Mouse (Mus musculus) forebrain, postnatal 0 days (tissue): ENCODE measurements around the gene Cdsn. TPM values are rescaled to one million over a fixed set of nuclear protein-coding genes. Genes with fewer than 3 reads are reported as not detected.

ENCODE experiments used
- ATAC-seq: fragments of 200-750 bp; cut with Nextera tagmentation; 2 replicates; pipeline ENCODE4 v1.8.0; 2017; ENCODE audit warnings: mild to moderate bottlenecking, moderate library complexity
- DNase-seq: peaks from one replicate; pipeline ENCODE4 v3.0.0-alpha.2; 2015
- H3K27ac ChIP-seq: fragments of 300-500 bp; sonication (generic); 2 replicates; pipeline ENCODE4 v1.5.1; 2014; ENCODE audit warnings: low read depth, mild to moderate bottlenecking, antibody characterized with exemption, low read length, moderate library complexity, mixed read lengths
- H3K27me3 ChIP-seq: fragments of 300-500 bp; sonication (generic); 2 replicates; pipeline ENCODE4 v1.6.1; 2014; ENCODE audit warnings: mild to moderate bottlenecking, low read length, mixed read lengths; ENCODE audit not compliant: insufficient read depth
- H3K36me3 ChIP-seq: fragments of 300-500 bp; sonication (generic); 2 replicates; pipeline ENCODE4 v1.6.1; 2014; ENCODE audit warnings: mild to moderate bottlenecking, moderate library complexity; ENCODE audit not compliant: insufficient read depth
- H3K4me1 ChIP-seq: fragments of 300-500 bp; sonication (generic); 2 replicates; pipeline ENCODE4 v1.6.1; 2014; ENCODE audit warnings: antibody characterized with exemption; ENCODE audit not compliant: insufficient read depth
- H3K4me2 ChIP-seq: fragments of 300-500 bp; sonication (generic); 2 replicates; pipeline ENCODE4 v1.6.1; 2014; ENCODE audit warnings: low read depth, mild to moderate bottlenecking, moderate library complexity
- H3K4me3 ChIP-seq: fragments of 300-500 bp; sonication (generic); 2 replicates; pipeline ENCODE4 v1.5.1; 2014; ENCODE audit warnings: low read depth, low read length, mixed read lengths
- H3K9ac ChIP-seq: fragments of 300-500 bp; sonication (generic); 2 replicates; pipeline ENCODE4 v1.6.1; 2014; ENCODE audit warnings: mild to moderate bottlenecking
- H3K9me3 ChIP-seq: fragments of 300-500 bp; sonication (generic); 2 replicates; pipeline ENCODE4 v1.6.1; 2016; ENCODE audit warnings: low read length
- CTCF ChIP-seq: sonication (generic); IDR thresholded peaks from 2 replicates; pipeline ENCODE4 v1.5.1; 2016; ENCODE audit warnings: antibody characterized with exemption, control low read depth, low read depth
- WGBS: fragments of 180-500 bp; shearing (Covaris S2); extraction: QIAGEN DNeasy Blood & Tissue Kit; methylation state at CpG from one replicate; pipeline ENCODE4 v1.1.7; 2014; 5-methylcytosine and 5-hydroxymethylcytosine counted together
- polyA plus RNA-seq: library from polyadenylated mRNA; unstranded; fragments of >200 nt; fragmentation: Nextera tagmentation; extraction: Ambion mirVana; gene quantifications from 2 replicates; pipeline ENCODE4 v1.2.1, GENCODE M21; 2015
- total RNA-seq: library from RNA; depleted of rRNA; stranded (reverse); fragments of >200 nt; gene quantifications from 2 replicates; pipeline ENCODE4 v1.2.3, GENCODE M21; 2014; rRNA removed

Cdsn gene
- total and polyA plus RNA-seq, 2 experiments from 2014 or later = 0.18 to 0.43 TPM

- Histone ChIP-seq H3K27me3 (no peaks in the 10 kb centered on the region; the same call in 1 of the 2 replicates), H3K36me3 (no peaks in the 10 kb centered on the region), H3K4me3 (no peak overlapping the region), H3K4me2 (no peak overlapping the region), H3K9me3 (no peaks in the 10 kb centered on the region), H3K4me1 (no peaks in the 10 kb centered on the region), H3K27ac (no peak overlapping the region), H3K9ac (no peak overlapping the region)
- 97% methylated on average over 3 of the region's 3 CpGs for WGBS
- ATAC-seq (no peak), DNase-seq (no peak)
- TF ChIP-seq CTCF = no peak
These were observed 45.5 kb downstream of the Cdsn start for GRCm38 (mm10) chr17:35597399-35597798.

- Histone ChIP-seq H3K9ac (no peak within 1 kb of the TSS), H3K9me3 (no peaks in the 10 kb centered on the region), H3K4me1 (no peaks in the 10 kb centered on the region), H3K27ac (no peak within 1 kb of the TSS), H3K4me2 (no peak within 1 kb of the TSS), H3K4me3 (no peak within 1 kb of the TSS), H3K27me3 (no peaks in the 10 kb centered on the region), H3K36me3 (no peaks in the 10 kb centered on the region)
- no peak for TF ChIP-seq CTCF
- no peak for DNase-seq
- ATAC-seq = no peak
- WGBS = 71% methylated on average over 2 of the region's 2 CpGs
These were observed 49.3 kb downstream of the Cdsn start, which contains the start of gene Sfta2 for GRCm38 (mm10) chr17:35601249-35601648. Gene Sfta2, plus strand, starts transcription at chr17:35601549.

DNA sequence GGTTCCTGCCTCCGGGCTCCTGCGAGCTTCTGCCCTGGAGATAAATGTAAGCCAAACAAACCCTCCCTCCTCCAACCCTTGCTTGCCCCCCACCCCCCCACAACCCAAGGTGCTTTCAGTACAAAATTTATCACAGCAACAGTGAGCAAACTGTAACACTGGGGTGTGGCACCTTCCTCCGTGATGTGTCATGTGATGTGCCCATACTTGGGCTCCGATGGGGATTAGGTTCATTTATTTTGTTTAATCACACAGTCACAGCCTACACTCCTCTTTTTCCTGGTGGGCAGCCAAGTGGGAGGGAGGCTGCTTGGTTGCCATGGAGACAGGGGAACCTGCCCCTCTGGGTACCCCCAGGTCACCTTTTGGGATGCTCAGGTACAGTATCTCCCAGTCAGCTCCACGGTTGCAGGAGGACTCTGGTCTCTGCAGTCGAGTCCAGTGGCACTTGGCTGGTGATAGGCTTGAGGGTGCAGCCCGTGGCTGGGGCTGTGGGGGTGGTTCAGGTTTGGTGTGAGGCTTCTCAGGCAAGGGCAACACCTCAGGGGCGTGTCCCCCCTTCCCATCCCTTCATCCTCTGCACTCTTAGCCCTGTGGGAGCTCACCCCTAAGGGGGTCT, 49.9 kb downstream of the Cdsn start:
- Histone ChIP-seq H3K27ac (no peak overlapping the region), H3K9ac (no peak overlapping the region), H3K27me3 (no peaks in the 10 kb centered on the region), H3K4me3 (no peak overlapping the region), H3K36me3 (no peaks in the 10 kb centered on the region), H3K4me1 (no peaks in the 10 kb centered on the region), H3K9me3 (no peaks in the 10 kb centered on the region), H3K4me2 (no peak overlapping the region)
- ATAC-seq = no peak
- TF ChIP-seq CTCF = no peak
- DNase-seq = no peak
- WGBS = 48% methylated on average over 8 of the region's 8 CpGs

Other genes starting within 250 kb of the Cdsn start
- 0.46 and 1.00 TPM in 2 replicates for gene H2-Q1, start 231.7 kb upstream of the Cdsn start, total RNA-seq
- 0.45 and 0.74 TPM in 2 replicates for gene H2-Q1, start 231.7 kb upstream of the Cdsn start, polyA plus RNA-seq
- gene H2-Q2, start 209.9 kb upstream of the Cdsn start, total RNA-seq = 5.5 and 16.2 TPM in 2 replicates
- 4.5 and 8.0 TPM in 2 replicates for gene H2-Q2, start 209.9 kb upstream of the Cdsn start, polyA plus RNA-seq
- 3.2 and 5.1 TPM in 2 replicates for gene H2-Q4, start 172.5 kb upstream of the Cdsn start, total RNA-seq
- gene H2-Q4, start 172.5 kb upstream of the Cdsn start, polyA plus RNA-seq = 0.84 and 1.3 TPM in 2 replicates
- 0.15 and 0.43 TPM in 2 replicates for gene H2-Q6, start 127.3 kb upstream of the Cdsn start, total RNA-seq
- gene H2-Q6, start 127.3 kb upstream of the Cdsn start, polyA plus RNA-seq = 0.47 and 0.80 TPM in 2 replicates
- 1.7 and 2.4 TPM in 2 replicates for gene H2-Q7, start 113.0 kb upstream of the Cdsn start, total RNA-seq
- gene H2-Q7, start 113.0 kb upstream of the Cdsn start, polyA plus RNA-seq = 1.6 and 3.2 TPM in 2 replicates
- 0.46 and 1.2 TPM in 2 replicates for gene H2-Q10, start 82.0 kb upstream of the Cdsn start, total RNA-seq
- 0.29 and 0.40 TPM in 2 replicates for gene H2-Q10, start 82.0 kb upstream of the Cdsn start, polyA plus RNA-seq
- not detected in 2 replicates for gene Pou5f1, start 46.1 kb upstream of the Cdsn start, total RNA-seq
- not detected in 2 replicates for gene Pou5f1, start 46.1 kb upstream of the Cdsn start, polyA plus RNA-seq
- gene Tcf19, start 35.3 kb upstream of the Cdsn start, total RNA-seq = 10.7 and 20.8 TPM in 2 replicates
- gene Tcf19, start 35.3 kb upstream of the Cdsn start, polyA plus RNA-seq = 10.8 and 11.8 TPM in 2 replicates
- 5.6 and 9.6 TPM in 2 replicates for gene Cchcr1, start 35.0 kb upstream of the Cdsn start, total RNA-seq
- gene Cchcr1, start 35.0 kb upstream of the Cdsn start, polyA plus RNA-seq = 2.5 and 3.2 TPM in 2 replicates
- 0.54 and 0.76 TPM in 2 replicates for gene Psors1c2, start 18.9 kb upstream of the Cdsn start, total RNA-seq
- 0.29 and 0.31 TPM in 2 replicates for gene Psors1c2, start 18.9 kb upstream of the Cdsn start, polyA plus RNA-seq
- gene 2300002M23Rik, start 15.3 kb downstream of the Cdsn start, total RNA-seq = not detected in 2 replicates
- not detected in 2 replicates for gene 2300002M23Rik, start 15.3 kb downstream of the Cdsn start, polyA plus RNA-seq
- gene Sfta2, start 49.4 kb downstream of the Cdsn start, total RNA-seq = not detected in 2 replicates
- gene Sfta2, start 49.4 kb downstream of the Cdsn start, polyA plus RNA-seq = not detected in 2 replicates
- gene Gm9573, start 74.5 kb downstream of the Cdsn start, total RNA-seq = not detected in 2 replicates
- not detected in 2 replicates for gene Gm9573, start 74.5 kb downstream of the Cdsn start, polyA plus RNA-seq
- 0.15 TPM in 1 of 2 replicates, not detected in the other for gene Mucl3, start 91.6 kb downstream of the Cdsn start, total RNA-seq
- not detected in 2 replicates for gene Mucl3, start 91.6 kb downstream of the Cdsn start, polyA plus RNA-seq
- 29.5 and 42.0 TPM in 2 replicates for gene Vars2, start 115.5 kb downstream of the Cdsn start, total RNA-seq
- gene Vars2, start 115.5 kb downstream of the Cdsn start, polyA plus RNA-seq = 8.5 and 10.4 TPM in 2 replicates
- 21.2 and 30.9 TPM in 2 replicates for gene Gtf2h4, start 121.6 kb downstream of the Cdsn start, total RNA-seq
- 20.9 and 22.1 TPM in 2 replicates for gene Gtf2h4, start 121.6 kb downstream of the Cdsn start, polyA plus RNA-seq
- gene Ddr1, start 152.5 kb downstream of the Cdsn start, total RNA-seq = 53.0 and 59.8 TPM in 2 replicates
- 37.3 and 51.2 TPM in 2 replicates for gene Ddr1, start 152.5 kb downstream of the Cdsn start, polyA plus RNA-seq